Mouse (Mus musculus): ENCODE results near the gene Cnnm1. TPM values are rescaled to one million over a fixed set of nuclear protein-coding genes. Genes with fewer than 3 reads are reported as not detected.
"Not testable (repeated sequence)": the region's sequence is repeated elsewhere in the genome, so short reads cannot be mapped to it uniquely, and the experiment has no call there.

Cnnm1 gene
- polyA plus RNA-seq, 1 experiment from 2014 or later, result 1.3 TPM

GRCm38 (mm10) chr19:43495846-43496245 is 55.6 kb downstream of the Cnnm1 start:
- Histone ChIP-seq H3K4me3 (replicated peaks) (no peak overlapping the region), H3K4me1 (replicated peaks) (peaks cover 11% of the 10 kb centered on the region), H3K9ac (replicated peaks) (no peak overlapping the region), H3K4me2 (replicated peaks) (no peak overlapping the region), H3K27ac (no peak overlapping the region), H3K36me3 (peaks cover 26% of the 10 kb centered on the region), H3K9me3 (no peaks in the 10 kb centered on the region), H3K27me3 (peaks cover 21% of the 10 kb centered on the region; the same call in 1 of the 2 replicates)
- peak; percentile 31; the same call in 1 of the 2 replicates for ATAC-seq
- 25% methylated on average over 5 of the region's 5 CpGs for WGBS

- H3K4me2 ChIP-seq (replicated peaks), result no peak overlapping the region
- ATAC-seq, result no peak
- H3K27me3 ChIP-seq, result peaks cover 21% of the 10 kb centered on the region; the same call in 1 of the 2 replicates
- H3K27ac ChIP-seq, result no peak overlapping the region
- H3K4me3 ChIP-seq (replicated peaks), result no peak overlapping the region
- peaks cover 38% of the 10 kb centered on the region for H3K36me3 ChIP-seq
- peaks cover 11% of the 10 kb centered on the region for H3K4me1 ChIP-seq (replicated peaks)
- H3K9me3 ChIP-seq, result no peaks in the 10 kb centered on the region
- H3K9ac ChIP-seq (replicated peaks), result no peak overlapping the region
- 94% methylated on average over 7 of the region's 7 CpGs for WGBS
Measured at GRCm38 (mm10) chr19:43497440-43497839, 57.2 kb downstream of the Cnnm1 start.

GRCm38 (mm10) chr19:43498874-43499273 is 58.6 kb downstream of the Cnnm1 start:
- Histone ChIP-seq H3K4me3 (replicated peaks) (no peak overlapping the region), H3K9ac (replicated peaks) (no peak overlapping the region), H3K27me3 (peaks cover 14% of the 10 kb centered on the region; the same call in 1 of the 2 replicates), H3K4me1 (replicated peaks) (peaks cover 11% of the 10 kb centered on the region), H3K27ac (no peak overlapping the region), H3K36me3 (peaks cover 45% of the 10 kb centered on the region), H3K4me2 (replicated peaks) (no peak overlapping the region), H3K9me3 (no peaks in the 10 kb centered on the region)
- no peak for ATAC-seq
- WGBS, result 93% methylated on average over 7 of the region's 7 CpGs

- H3K27ac ChIP-seq, result no peak overlapping the region
- no peaks in the 10 kb centered on the region for H3K4me1 ChIP-seq (replicated peaks)
- no peak overlapping the region for H3K4me2 ChIP-seq (replicated peaks)
- 73% methylated on average over 11 of the region's 11 CpGs for WGBS
- H3K36me3 ChIP-seq, result peaks cover 77% of the 10 kb centered on the region
- H3K4me3 ChIP-seq (replicated peaks), result no peak overlapping the region
- ATAC-seq, result no peak
- H3K9ac ChIP-seq (replicated peaks), result no peak overlapping the region
- H3K27me3 ChIP-seq, result no peaks in the 10 kb centered on the region
- H3K9me3 ChIP-seq, result no peaks in the 10 kb centered on the region
Measured at GRCm38 (mm10) chr19:43502630-43503029, 62.4 kb downstream of the Cnnm1 start.

GRCm38 (mm10) chr19:43503593-43503992 is 63.4 kb downstream of the Cnnm1 start:
- not testable (repeated sequence) for H3K4me1 ChIP-seq (replicated peaks); H3K27me3 ChIP-seq; H3K27ac ChIP-seq; H3K4me3 ChIP-seq (replicated peaks); H3K9ac ChIP-seq (replicated peaks); H3K9me3 ChIP-seq; H3K4me2 ChIP-seq (replicated peaks); ATAC-seq
- H3K36me3 ChIP-seq, result peaks cover 76% of the 10 kb centered on the region
- 98% methylated on average over 8 of the region's 9 CpGs for WGBS

- Histone ChIP-seq H3K9ac (replicated peaks) (no peak overlapping the region), H3K4me1 (replicated peaks) (no peaks in the 10 kb centered on the region), H3K27ac (no peak overlapping the region), H3K4me3 (replicated peaks) (no peak overlapping the region), H3K36me3 (peaks cover 71% of the 10 kb centered on the region), H3K9me3 (no peaks in the 10 kb centered on the region), H3K27me3 (no peaks in the 10 kb centered on the region), H3K4me2 (replicated peaks) (no peak overlapping the region)
- 90% methylated on average over 12 of the region's 12 CpGs for WGBS
- no peak for ATAC-seq
Measured at GRCm38 (mm10) chr19:43505441-43505840, 65.2 kb downstream of the Cnnm1 start.

GRCm38 (mm10) chr19:43510436-43511220 is 70.4 kb downstream of the Cnnm1 start:
- H3K4me3 ChIP-seq (replicated peaks), result no peak overlapping the region
- H3K27me3 ChIP-seq, result no peaks in the 10 kb centered on the region
- H3K27ac ChIP-seq, result no peak overlapping the region
- H3K4me1 ChIP-seq (replicated peaks), result no peaks in the 10 kb centered on the region
- 95% methylated on average over 14 of the region's 14 CpGs for WGBS
- H3K4me2 ChIP-seq (replicated peaks), result no peak overlapping the region
- no peak for ATAC-seq
- peaks cover 65% of the 10 kb centered on the region for H3K36me3 ChIP-seq
- H3K9ac ChIP-seq (replicated peaks), result no peak overlapping the region
- H3K9me3 ChIP-seq, result no peaks in the 10 kb centered on the region

- no peak for ATAC-seq
- no peaks in the 10 kb centered on the region for H3K9me3 ChIP-seq
- H3K4me2 ChIP-seq (replicated peaks), result no peak overlapping the region
- 88% methylated on average over 22 of the region's 22 CpGs for WGBS
- no peak overlapping the region for H3K27ac ChIP-seq
- H3K27me3 ChIP-seq, result no peaks in the 10 kb centered on the region
- H3K4me3 ChIP-seq (replicated peaks), result no peak overlapping the region
- no peak overlapping the region for H3K9ac ChIP-seq (replicated peaks)
- H3K4me1 ChIP-seq (replicated peaks), result no peaks in the 10 kb centered on the region
- H3K36me3 ChIP-seq, result peaks cover 59% of the 10 kb centered on the region
Measured at GRCm38 (mm10) chr19:43511621-43512620, 71.7 kb downstream of the Cnnm1 start.

GRCm38 (mm10) chr19:43513874-43514273 is 73.6 kb downstream of the Cnnm1 start:
- Histone ChIP-seq H3K27ac (no peak overlapping the region), H3K9ac (replicated peaks) (no peak overlapping the region), H3K4me3 (replicated peaks) (no peak overlapping the region), H3K9me3 (no peaks in the 10 kb centered on the region), H3K4me1 (replicated peaks) (peaks cover 7% of the 10 kb centered on the region), H3K27me3 (no peaks in the 10 kb centered on the region), H3K36me3 (peaks cover 50% of the 10 kb centered on the region), H3K4me2 (replicated peaks) (no peak overlapping the region)
- ATAC-seq, result no peak
- WGBS, result 95% methylated on average over 8 of the region's 8 CpGs

GRCm38 (mm10) chr19:43515668-43516396 is 75.6 kb downstream of the Cnnm1 start:
- Histone ChIP-seq H3K4me1 (replicated peaks) (peaks cover 13% of the 10 kb centered on the region), H3K4me2 (replicated peaks) (no peak overlapping the region), H3K27me3 (no peaks in the 10 kb centered on the region), H3K9ac (replicated peaks) (no peak overlapping the region), H3K4me3 (replicated peaks) (no peak overlapping the region), H3K27ac (no peak overlapping the region), H3K36me3 (peaks cover 35% of the 10 kb centered on the region), H3K9me3 (no peaks in the 10 kb centered on the region)
- no peak for ATAC-seq
- 96% methylated on average over 23 of the region's 23 CpGs for WGBS

- 92% methylated on average over 14 of the region's 14 CpGs for WGBS
Measured at GRCm38 (mm10) chr19:43516397-43517035, 76.3 kb downstream of the Cnnm1 start.

More at GRCm38 (mm10) chr19:43516397-43517035, 76.3 kb downstream of the Cnnm1 start:
- Histone ChIP-seq H3K4me3 (replicated peaks) (no peak overlapping the region), H3K9me3 (no peaks in the 10 kb centered on the region), H3K4me1 (replicated peaks) (peaks cover 20% of the 10 kb centered on the region), H3K27ac (no peak overlapping the region), H3K4me2 (replicated peaks) (no peak overlapping the region), H3K27me3 (no peaks in the 10 kb centered on the region), H3K9ac (replicated peaks) (no peak overlapping the region), H3K36me3 (peaks cover 28% of the 10 kb centered on the region)
- ATAC-seq, result no peak
